ENCODE assay signal across 9 mouse cellular contexts in genomic region chr16:34513956-34514593, GRCm38 (mm10). TPM values are rescaled to one million over a fixed set of nuclear protein-coding genes. Genes with fewer than 3 reads are reported as not detected.
A peak's percentile ranks its signal among the peaks of the same experiment; 100 is the strongest.
DNase-seq lines count a peak whose midpoint lies in the region; ATAC-seq and TF ChIP-seq lines count a peak whose summit lies in the region.
"Had no signal": no experiment of that assay in that cellular context is flagged by ENCODE, and none has a peak within 500 bp of the region (broad histone marks: within the 10 kb centered on the region; RNA-seq: fewer than 3 reads in every experiment).

No protein-coding gene starts in this region.

- no peaks in the 10 kb centered on the region for H3K9me3 ChIP-seq in kidney, embryonic 14.5 days (ENCODE audit: control insufficient read depth, low read length)
- H3K9me3 ChIP-seq in neural tube, embryonic 14.5 days (ENCODE audit: control insufficient read depth, low read length) = no peaks in the 10 kb centered on the region
- H3K9me3 ChIP-seq in liver, postnatal 0 days (ENCODE audit: low read length) = no peaks in the 10 kb centered on the region
- H3K9me3 ChIP-seq: lung, embryonic 15.5 days had no signal

- TF ChIP-seq CTCF in liver, postnatal 0 days (IDR thresholded peaks at IDR 0.05; ENCODE audit: low read depth) = no peak

- H3K4me2 ChIP-seq in kidney, embryonic 14.5 days (replicated peaks; ENCODE audit: low read depth, low read length) = no peak overlapping the region
- no peak overlapping the region for H3K4me2 ChIP-seq in neural tube, embryonic 14.5 days (ENCODE audit: low read depth, low read length)
- no peak overlapping the region for H3K4me2 ChIP-seq in liver, postnatal 0 days (ENCODE audit: low read depth, low read length)
- H3K4me2 ChIP-seq: lung, embryonic 15.5 days had no signal

- peaks cover 11% of the 10 kb centered on the region; the same call in 1 of the 2 replicates for H3K4me1 ChIP-seq in kidney, embryonic 14.5 days (ENCODE audit: control insufficient read depth, insufficient read depth, low read length)
- H3K4me1 ChIP-seq in neural tube, embryonic 14.5 days (ENCODE audit: control insufficient read depth, insufficient read depth, low read length) = peaks cover 14% of the 10 kb centered on the region
- H3K4me1 ChIP-seq in liver, postnatal 0 days (ENCODE audit: insufficient read depth) = no peaks in the 10 kb centered on the region

- H3K27ac ChIP-seq in kidney, embryonic 14.5 days (ENCODE audit: low read depth, low read length) = no peak overlapping the region
- no peak overlapping the region for H3K27ac ChIP-seq in neural tube, embryonic 14.5 days (ENCODE audit: low read depth, low read length)
- H3K27ac ChIP-seq in liver, postnatal 0 days (ENCODE audit: low read depth) = no peak overlapping the region
- H3K27ac ChIP-seq: lung, embryonic 15.5 days had no signal

- H3K9ac ChIP-seq in kidney, embryonic 14.5 days (ENCODE audit: low read depth, low read length) = no peak overlapping the region
- H3K9ac ChIP-seq in neural tube, embryonic 14.5 days (replicated peaks; ENCODE audit: low read depth, low read length) = no peak overlapping the region
- no peak overlapping the region for H3K9ac ChIP-seq in liver, postnatal 0 days (replicated peaks)
- H3K9ac ChIP-seq: lung, embryonic 15.5 days had no signal

- no peaks in the 10 kb centered on the region for H3K36me3 ChIP-seq in kidney, embryonic 14.5 days (ENCODE audit: control insufficient read depth, insufficient read depth, low read length)
- no peaks in the 10 kb centered on the region for H3K36me3 ChIP-seq in neural tube, embryonic 14.5 days (ENCODE audit: control insufficient read depth, insufficient read depth, low read length)
- H3K36me3 ChIP-seq in liver, postnatal 0 days (replicated peaks; ENCODE audit: insufficient read depth, low read length) = no peaks in the 10 kb centered on the region
- H3K36me3 ChIP-seq: lung, embryonic 15.5 days had no signal

- peak; percentile 40 for ATAC-seq in kidney, embryonic 14.5 days (ENCODE audit: low FRiP score, low TSS enrichment)
- peak; percentile 75 for ATAC-seq in frontal cortex, adult (ENCODE audit: low TSS enrichment)
- peak; percentile 44; the same call in 1 of the 2 replicates for ATAC-seq in neural tube, embryonic 14.5 days (ENCODE audit: low read depth)
- no peak for ATAC-seq in liver, postnatal 0 days

- TF ChIP-seq EP300 in liver, postnatal 0 days (IDR thresholded peaks at IDR 0.05; ENCODE audit: low read depth) = no peak

- DNase-seq in kidney, adult 11 months = no peak
- DNase-seq in layer of hippocampus, adult 9-11 months = peak; percentile 90
- no peak for DNase-seq in liver, postnatal 0 days
- DNase-seq in T-cell, adult 2 months (ENCODE audit: low spot score) = no peak
- DNase-seq in cerebellum, postnatal 14 days = no peak

- no peak overlapping the region for H3K4me3 ChIP-seq in kidney, embryonic 14.5 days (ENCODE audit: low read length)
- H3K4me3 ChIP-seq in neural tube, embryonic 14.5 days (ENCODE audit: low read depth, low read length) = no peak overlapping the region
- H3K4me3 ChIP-seq in liver, postnatal 0 days (ENCODE audit: low read depth, low read length) = no peak overlapping the region
- H3K4me3 ChIP-seq: lung, embryonic 15.5 days had no signal

- WGBS in kidney, embryonic 14.5 days = 37% methylated on average over 13 of the region's 13 CpGs
- WGBS in neural tube, embryonic 14.5 days = 40% methylated on average over 13 of the region's 13 CpGs
- 72% methylated on average over 13 of the region's 13 CpGs for WGBS in liver, postnatal 0 days (ENCODE audit: insufficient replicate concordance)

- H3K27me3 ChIP-seq in kidney, embryonic 14.5 days (ENCODE audit: control insufficient read depth, insufficient read depth, low read length) = no peaks in the 10 kb centered on the region
- no peaks in the 10 kb centered on the region for H3K27me3 ChIP-seq in neural tube, embryonic 14.5 days (ENCODE audit: control insufficient read depth, insufficient read depth, low read length)
- H3K27me3 ChIP-seq in liver, postnatal 0 days (ENCODE audit: insufficient read depth, low read length) = no peaks in the 10 kb centered on the region
- H3K27me3 ChIP-seq: lung, embryonic 15.5 days had no signal

RNA-seq across cellular contexts. Expression of gene Kalrn, which starts 59.3 kb away (rescaled TPM):
- polyA plus RNA-seq in kidney, embryonic 14.5 days (2014; fragmentation: Nextera tagmentation; extraction: Ambion mirVana) = 13.2 and 16.0 TPM in 2 replicates
- polyA plus RNA-seq in neural tube, embryonic 14.5 days (2014; fragmentation: Nextera tagmentation; extraction: Ambion mirVana) = 33.8 and 34.2 TPM in 2 replicates
- 12.8 and 16.7 TPM in 2 replicates for polyA plus RNA-seq in liver, postnatal 0 days (2015; fragmentation: Nextera tagmentation; extraction: Ambion mirVana)
